Mouse (Mus musculus) CH12.LX (cell line): Measurements from ENCODE around the gene Klhl42.

Source experiments
- CTCF ChIP-seq, 2 experiments: IDR thresholded peaks in 1 of 2; conservative IDR thresholded peaks in 1 of 2; 2 replicates each; pipeline ENCODE4 v1.5.1; 2011 to 2012; ENCODE audit warnings: low read depth in 2 of 2, low read length in 2 of 2, improper control_type of control experiment in 1 of 2, inconsistent platforms in 1 of 2, mild to moderate bottlenecking in 1 of 2, moderate library complexity in 1 of 2
- EP300 ChIP-seq: IDR thresholded peaks from 2 replicates; pipeline ENCODE4 v1.6.1; 2011; ENCODE audit warnings: low read length, improper control_type of control experiment
- NRF1 ChIP-seq: IDR thresholded peaks from 2 replicates; pipeline ENCODE4 v1.6.1; 2014; ENCODE audit warnings: low read depth, mild to moderate bottlenecking, inconsistent platforms, low read length, improper control_type of control experiment, moderate library complexity
- SIN3A ChIP-seq: IDR thresholded peaks from 2 replicates; pipeline ENCODE4 v1.6.1; 2012; ENCODE audit warnings: low read length, improper control_type of control experiment, inconsistent platforms
- SMC3 ChIP-seq: IDR thresholded peaks from 2 replicates; pipeline ENCODE4 v1.6.1; 2011; ENCODE audit warnings: low read depth, low read length, improper control_type of control experiment
- TCF12 ChIP-seq: IDR thresholded peaks from 2 replicates; pipeline ENCODE4 v1.6.1; 2014; ENCODE audit warnings: low read depth, mild to moderate bottlenecking, inconsistent platforms, low read length, improper control_type of control experiment
- ZKSCAN1 ChIP-seq: IDR thresholded peaks from 2 replicates; pipeline ENCODE4 v1.6.1; 2012; ENCODE audit warnings: low read depth, inconsistent platforms, low read length, improper control_type of control experiment, borderline replicate concordance

DNA sequence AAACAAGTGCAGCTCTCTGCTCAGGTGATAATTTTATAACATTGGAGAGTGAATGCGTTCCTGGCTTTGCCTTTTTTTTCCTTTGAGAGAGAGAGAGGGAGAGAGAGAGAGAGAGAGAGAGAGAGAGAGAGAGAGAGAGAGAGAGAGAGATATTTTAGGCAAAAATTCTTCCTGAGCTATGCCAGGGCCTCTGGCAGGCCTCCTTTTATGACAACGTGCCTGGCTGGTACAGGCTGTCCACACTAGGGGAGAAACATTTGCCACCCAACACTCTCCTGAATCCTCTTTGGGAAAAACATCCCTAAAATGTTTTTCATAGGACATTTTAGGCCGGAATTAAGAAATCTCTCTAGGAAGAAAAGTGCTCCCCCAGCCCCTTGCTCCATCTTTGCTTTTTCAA, 47.1 kb downstream of the Klhl42 start:
- TF ChIP-seq EP300 (no peak), ZKSCAN1 (no peak), CTCF (conservative IDR thresholded peaks at IDR 0.05 in 1 of 2, IDR thresholded peaks at IDR 0.05 in 1 of 2; ENCODE audit: low read depth in 2 of 2, low read length in 2 of 2) (no peak), SMC3 (no peak), TCF12 (no peak), NRF1 (no peak), SIN3A (no peak)
